Mouse (Mus musculus): ENCODE results near the gene Gm28047. TPM values are rescaled to one million over a fixed set of nuclear protein-coding genes. Genes with fewer than 3 reads are reported as not detected.

Gene Gm28047
- polyA plus RNA-seq, 1 experiment, result not detected

DNA sequence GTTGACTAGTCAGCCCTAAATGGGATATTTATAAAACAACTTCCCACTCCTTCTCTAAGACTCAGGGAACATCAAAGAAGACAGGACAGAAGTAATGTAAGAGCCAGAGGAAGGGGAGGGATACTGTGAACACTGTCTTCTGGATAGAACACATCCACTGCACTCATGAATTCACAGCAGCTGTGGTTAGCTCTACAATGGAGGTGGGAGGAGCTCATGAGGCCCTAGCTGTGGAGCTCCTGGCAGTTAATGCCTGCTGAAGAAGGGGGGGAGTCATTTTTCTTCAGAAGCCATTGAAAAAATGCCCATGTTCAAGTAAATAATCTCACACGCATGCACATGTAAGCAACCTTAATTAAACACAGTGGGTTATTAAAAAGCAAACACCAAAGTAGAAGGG is 47.9 kb downstream of the Gm28047 start:
- no peak for TF ChIP-seq GATA1 (IDR thresholded peaks at IDR 0.05; ENCODE audit: low read length)

DNA sequence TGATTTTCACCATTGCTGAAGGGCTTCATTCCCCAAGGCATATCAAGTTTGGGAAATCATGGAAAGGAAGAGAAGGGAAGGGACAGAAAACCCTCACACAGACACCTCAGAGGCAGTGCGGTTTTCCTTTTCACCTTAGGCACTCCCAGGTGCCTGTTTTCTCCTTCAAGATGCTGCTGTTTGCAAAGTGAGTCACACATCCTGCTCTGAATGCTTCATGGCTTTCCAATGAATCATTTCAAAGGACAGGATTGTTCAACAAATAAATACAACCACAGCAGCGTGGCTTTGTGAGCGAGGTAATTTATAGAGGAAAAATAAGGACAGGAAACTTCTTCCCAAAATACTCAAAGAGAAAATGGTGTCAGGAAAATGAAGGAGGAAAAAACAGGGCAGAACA is 52.8 kb downstream of the Gm28047 start:
- TF ChIP-seq GATA1 (IDR thresholded peaks at IDR 0.05; ENCODE audit: low read length), result no peak

DNA sequence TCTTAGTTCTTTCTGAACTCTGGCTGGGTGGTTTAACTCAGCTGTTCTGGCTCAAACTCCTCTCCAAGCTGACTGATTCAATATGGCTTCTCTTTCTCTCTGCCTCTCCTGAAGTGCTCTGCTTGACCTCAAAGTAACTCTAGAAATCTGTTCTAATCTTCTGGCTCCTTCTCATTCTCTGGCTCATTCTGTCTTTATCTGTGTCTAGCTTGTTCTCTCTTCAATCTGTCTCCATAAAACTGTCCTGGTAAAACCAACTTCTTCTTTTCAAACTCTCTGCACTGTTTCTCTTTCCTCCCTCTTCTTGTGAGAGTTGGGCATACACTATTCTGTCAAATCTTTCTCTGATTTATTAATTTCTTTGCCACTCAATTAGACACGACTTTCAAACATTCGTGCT is 57.0 kb downstream of the Gm28047 start:
- no peak for TF ChIP-seq GATA1 (IDR thresholded peaks at IDR 0.05; ENCODE audit: low read length)

DNA sequence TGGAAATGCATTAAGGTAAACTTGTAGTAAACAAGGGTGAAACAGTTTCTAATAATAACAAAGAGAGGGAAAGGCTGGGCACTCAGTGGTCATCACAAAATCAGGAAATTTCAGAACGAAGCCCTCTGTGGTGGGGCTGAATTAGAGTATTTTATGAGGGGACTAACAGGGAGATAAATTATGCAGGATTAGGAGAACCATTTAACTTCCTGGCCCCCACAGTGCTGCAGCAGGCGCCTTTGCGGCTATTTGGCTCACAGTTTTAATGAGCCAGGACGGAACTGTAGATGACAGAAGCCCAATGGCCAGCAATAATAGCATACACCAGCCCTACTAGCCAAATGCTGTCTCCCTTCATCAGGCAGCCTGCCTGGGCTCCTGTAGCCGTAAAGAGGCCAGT is 61.2 kb downstream of the Gm28047 start:
- no peak for TF ChIP-seq GATA1 (IDR thresholded peaks at IDR 0.05; ENCODE audit: low read length)

DNA sequence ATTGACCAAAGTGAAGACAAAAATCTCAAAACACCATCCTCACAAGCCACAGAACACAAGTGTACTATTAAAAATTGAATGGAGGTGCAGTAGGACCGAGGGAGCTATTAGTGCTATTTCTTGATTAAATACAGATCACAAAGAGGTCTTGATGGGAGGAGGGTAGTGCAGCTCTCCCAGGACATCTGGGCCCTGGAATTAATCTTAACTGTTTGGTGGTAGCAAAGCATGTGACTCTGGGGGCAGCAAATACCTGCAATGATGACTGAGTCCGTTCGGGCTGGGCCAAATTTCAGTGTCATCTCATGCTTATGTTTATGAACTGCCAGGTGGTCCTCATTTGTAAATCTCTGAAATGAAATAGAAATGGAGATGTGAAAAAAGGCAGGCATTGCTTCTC is 61.8 kb downstream of the Gm28047 start:
- TF ChIP-seq GATA1 (IDR thresholded peaks at IDR 0.05; ENCODE audit: low read length), result no peak

DNA sequence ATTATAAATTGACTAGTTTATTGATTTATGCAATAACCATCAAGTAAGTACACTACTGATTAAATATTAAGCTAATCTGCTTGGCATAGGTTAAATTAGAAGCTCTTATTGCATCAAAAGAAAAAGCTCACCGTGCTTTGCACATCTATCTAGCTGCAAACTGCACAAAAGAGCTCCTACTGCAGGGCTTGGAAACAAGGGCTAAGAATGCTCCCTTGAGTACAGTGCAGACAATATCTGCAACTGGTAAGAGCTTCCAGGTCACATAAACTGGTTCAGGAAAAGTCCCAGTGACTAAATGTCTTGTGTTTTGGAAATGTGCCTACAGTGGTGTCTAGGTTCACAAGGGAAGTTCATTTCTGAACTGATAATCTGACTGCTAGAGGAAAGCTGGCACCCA is 62.4 kb downstream of the Gm28047 start:
- TF ChIP-seq GATA1 (IDR thresholded peaks at IDR 0.05; ENCODE audit: low read length), result no peak

DNA sequence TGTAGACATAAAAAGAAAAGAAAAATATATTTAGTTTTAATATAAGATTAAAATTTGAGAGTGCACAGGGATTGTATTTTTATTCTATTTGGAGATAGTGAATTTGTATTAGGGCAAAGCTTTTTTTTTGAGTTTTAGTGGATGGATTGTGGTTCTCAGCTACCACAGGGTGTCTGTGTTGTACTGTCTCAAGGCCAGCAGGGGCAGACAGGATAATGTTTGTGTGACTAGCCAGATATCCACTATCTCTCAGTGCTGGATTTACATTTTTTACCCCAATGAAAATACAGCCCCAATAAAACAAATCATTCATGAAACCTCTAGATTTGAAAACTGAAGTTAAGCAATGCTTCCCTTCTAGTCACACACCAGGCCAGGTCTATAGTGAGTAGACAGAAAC is 67.3 kb downstream of the Gm28047 start:
- TF ChIP-seq GATA1 (IDR thresholded peaks at IDR 0.05; ENCODE audit: low read length), result no peak

DNA sequence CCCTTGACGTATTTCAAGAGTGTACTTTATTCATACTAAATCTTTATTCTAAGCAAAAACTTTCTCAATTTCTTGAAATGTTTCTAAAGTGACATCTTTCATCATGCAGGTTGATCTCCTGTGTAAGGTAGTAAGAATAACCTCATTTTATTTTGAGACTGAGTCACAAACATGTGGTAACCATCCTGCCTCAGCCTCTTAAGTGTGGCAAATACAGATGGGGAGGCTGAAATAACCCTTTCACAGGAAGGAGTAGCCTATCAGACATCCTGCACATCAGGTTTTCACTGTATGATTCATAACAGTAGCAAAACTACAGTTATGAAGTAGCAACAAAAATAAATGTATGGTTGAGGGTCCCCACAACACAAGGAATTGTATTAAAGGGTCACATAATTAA is 69.3 kb downstream of the Gm28047 start:
- TF ChIP-seq GATA1 (IDR thresholded peaks at IDR 0.05; ENCODE audit: low read length), result no peak

DNA sequence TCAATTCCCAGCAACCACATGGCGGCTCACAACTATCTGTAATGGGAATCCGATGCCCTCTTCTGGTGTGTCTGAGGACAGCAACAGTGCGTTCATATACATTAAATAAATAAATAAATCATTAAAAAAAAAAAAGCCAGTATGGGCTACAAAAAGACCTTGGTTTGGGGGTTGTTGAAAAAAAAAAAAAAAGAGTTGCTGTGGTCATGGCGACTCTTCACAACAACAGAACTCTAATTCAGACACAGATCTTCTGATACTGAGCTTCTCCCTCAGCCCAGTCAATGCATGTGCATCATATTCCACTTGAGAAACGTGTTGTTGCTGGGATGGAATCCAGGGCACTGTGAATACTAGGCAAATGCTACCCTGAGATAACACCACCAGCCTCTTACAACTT is 72.3 kb downstream of the Gm28047 start:
- no peak for TF ChIP-seq GATA1 (IDR thresholded peaks at IDR 0.05; ENCODE audit: low read length)

DNA sequence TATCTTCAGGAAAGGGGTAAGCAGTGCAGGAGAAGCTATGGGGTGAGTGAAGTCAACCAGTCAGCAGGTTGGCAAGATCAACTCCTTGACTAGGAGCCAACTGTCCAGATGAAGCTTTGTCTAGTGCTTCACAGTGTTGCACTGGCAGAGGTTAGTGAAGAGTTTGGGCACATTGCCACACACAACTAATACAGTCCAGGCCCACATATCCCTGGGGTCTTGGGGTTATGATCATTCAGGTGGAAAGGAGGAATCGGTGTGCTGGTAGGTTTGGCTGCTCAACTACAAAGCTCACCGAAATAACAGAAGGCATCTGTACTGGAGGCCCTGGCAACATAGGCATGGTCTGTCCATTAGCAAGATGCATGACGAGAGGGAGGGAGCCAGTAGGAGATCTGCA is 77.4 kb downstream of the Gm28047 start:
- no peak for TF ChIP-seq GATA1 (IDR thresholded peaks at IDR 0.05; ENCODE audit: low read length)

DNA sequence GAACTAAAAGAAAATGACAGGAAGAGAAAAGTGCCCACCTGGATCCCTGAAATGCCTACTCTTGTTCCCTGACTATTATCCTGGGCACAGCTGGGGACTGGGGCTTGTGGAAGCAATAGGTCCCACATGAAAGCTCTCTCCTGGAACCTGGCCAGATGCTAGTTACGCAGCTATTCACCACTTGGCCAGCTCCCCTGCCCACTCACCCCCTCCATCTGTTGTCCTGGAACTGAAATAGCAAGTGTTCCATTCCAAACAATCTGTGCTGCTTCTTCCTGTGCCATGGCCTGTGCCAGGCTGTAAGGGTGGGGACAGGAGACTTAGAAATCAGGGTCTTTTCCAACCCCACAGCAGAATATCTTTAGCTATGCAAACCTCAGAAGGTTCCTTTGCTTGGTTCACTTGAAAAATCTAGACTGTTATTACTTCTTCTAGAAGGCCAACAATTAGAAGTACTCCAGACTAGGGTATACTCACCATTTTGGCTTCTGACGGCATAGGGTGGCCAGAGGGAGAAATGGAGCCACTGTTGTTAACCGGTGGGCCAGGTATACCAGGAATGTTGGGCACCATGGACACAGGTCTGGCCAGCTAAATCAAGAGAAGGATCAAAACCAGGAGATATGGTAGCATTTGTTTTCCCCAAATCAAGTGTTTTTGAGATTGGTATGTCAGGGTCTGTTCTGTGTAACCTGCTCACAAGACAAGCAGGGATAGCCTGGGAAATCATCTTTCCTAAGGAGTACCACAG is 78.0 kb downstream of the Gm28047 start:
- TF ChIP-seq GATA1 (IDR thresholded peaks at IDR 0.05; ENCODE audit: low read length), result no peak

DNA sequence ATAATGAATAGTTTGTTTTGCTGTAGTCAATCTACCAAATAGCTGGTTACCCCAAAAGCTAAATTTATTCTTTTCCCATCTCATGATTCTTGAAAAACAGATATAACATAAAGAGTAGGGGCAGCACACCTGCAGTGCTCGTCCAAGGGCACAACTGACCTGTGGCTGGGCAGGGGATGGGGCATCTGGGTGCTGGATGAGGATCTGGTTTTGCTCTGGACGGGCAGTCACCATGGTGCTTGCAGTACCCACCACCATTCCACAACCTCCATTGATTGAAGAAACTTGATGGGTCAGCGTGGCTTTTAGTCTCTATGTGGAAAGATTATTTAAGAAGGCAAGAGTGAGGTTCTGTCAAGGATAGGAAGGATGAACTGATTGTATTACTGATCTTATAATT is 78.6 kb downstream of the Gm28047 start:
- TF ChIP-seq GATA1 (IDR thresholded peaks at IDR 0.05; ENCODE audit: low read length), result no peak

DNA sequence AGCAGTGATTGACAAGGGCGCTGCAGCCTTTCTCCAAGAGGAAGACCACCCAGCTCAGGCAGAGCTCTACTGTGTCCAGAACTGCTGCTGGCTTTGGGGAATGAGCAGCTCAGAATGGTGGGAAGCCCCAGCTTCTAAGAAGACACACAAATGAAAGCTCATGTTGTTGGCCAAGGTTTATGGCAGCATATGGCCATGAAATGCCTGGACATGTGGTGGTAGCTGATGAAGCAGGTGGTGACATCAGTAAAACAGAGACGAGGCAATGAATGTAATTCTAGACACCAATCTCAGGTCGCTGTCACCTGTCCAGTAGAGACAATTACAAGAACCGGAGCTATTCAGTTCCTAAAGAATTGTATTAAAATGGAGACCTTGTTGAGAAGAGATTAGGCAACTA is 80.1 kb downstream of the Gm28047 start:
- no peak for TF ChIP-seq GATA1 (IDR thresholded peaks at IDR 0.05; ENCODE audit: low read length)

DNA sequence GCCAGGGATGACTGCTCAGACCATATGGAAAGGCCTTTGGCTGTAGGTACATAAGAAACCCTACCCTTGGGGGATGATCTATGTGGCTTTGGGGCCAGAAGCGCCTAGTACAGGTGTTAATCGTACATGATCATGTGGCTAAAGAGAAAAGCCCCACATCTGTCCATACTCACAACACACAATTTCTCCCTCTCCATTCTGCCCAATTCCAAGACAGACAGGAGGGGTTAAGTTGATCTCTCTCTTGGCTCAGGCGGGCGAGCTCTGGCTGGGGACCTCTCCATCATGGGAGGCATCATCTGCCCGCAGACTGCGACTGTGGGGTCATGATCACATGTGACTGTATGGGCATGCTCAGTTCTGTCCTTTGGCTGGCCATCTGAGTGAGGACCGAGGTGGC is 90.9 kb downstream of the Gm28047 start:
- TF ChIP-seq GATA1 (IDR thresholded peaks at IDR 0.05; ENCODE audit: low read length), result no peak

DNA sequence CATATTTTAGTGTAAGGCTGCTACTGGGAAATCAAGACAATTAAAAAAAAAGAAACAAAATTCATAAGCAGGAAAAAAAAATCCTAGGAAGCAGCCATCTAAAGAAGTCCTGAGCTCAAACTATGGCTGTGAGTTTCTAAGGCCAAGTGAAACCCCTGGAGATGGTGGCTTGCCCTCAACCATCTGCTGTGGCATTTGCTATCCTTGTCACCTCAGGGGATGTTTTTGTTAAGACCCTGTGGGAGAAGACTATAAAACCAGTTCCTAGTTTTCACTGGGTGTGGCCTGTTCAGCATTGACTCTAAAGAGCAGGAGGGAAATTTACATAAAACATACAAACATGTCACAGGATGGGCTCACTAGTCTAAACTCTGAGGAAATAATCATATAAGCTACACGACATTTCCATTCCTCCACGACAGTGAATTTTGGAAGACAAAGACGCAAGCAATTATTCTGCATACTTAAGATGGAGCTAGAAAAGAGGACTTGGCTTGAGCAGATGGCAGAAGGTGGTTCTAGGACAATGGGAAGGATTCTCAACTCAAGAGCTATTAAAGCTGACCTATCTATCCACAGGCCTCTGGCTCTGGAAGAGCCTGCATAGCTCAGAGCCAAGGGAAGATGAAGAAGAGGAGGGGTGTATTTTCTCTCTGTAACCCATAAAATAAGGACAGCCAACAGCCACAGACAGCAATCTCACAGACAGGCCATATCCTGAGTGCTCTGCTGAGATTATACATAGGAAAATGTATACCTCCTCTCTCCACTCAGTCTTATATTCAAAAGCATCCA is 92.6 kb downstream of the Gm28047 start:
- TF ChIP-seq GATA1 (IDR thresholded peaks at IDR 0.05; ENCODE audit: low read length), result no peak

DNA sequence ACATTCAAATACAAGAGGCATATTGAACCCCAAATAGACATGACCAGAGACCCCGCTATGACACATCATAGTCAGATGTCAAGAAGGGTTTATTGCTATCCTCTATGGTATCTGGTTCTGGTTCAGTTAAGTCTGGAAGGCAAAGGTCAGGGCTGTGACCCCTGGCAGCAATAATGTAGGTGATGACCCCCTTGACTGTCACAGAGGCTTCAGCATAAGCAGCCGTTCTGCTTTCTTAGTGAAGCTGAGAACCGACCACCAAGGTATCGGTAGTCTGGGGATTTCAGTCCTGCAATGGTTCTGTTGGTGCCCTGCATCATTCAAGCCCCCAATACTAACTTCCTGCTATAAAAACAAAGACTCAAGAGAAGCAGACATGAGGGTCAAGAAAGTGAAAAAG is 93.3 kb downstream of the Gm28047 start:
- no peak for TF ChIP-seq GATA1 (IDR thresholded peaks at IDR 0.05; ENCODE audit: low read length)

DNA sequence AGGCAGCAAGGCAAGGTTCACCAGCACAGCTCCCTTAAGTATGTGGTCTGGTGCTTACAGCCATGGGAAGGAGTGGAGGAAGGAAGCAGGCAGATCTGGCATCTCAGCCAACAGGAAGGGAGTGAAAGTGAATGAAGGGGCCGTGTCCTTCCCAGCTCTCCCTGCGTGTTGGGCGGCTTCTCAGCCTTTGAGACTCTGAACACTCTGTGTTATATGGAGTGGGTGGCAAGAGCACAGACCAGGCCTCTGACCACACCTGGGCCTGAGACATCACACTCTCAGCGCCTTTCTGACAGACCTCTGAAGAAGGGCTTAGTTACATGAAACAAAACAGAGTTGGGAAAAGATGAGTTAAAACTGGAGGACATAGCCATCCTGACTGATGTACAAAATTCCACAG is 94.3 kb downstream of the Gm28047 start:
- TF ChIP-seq GATA1 (IDR thresholded peaks at IDR 0.05; ENCODE audit: low read length), result no peak
